Mouse (Mus musculus) megakaryocyte-erythroid progenitor cell, adult 5-6 weeks (primary cell): ENCODE measurements around the gene Kcnd2. TPM values are rescaled to one million over a fixed set of nuclear protein-coding genes. Genes with fewer than 3 reads are reported as not detected.

Experiments
- ATAC-seq: replicated peaks from 2 replicates; pipeline ENCODE4 v1.8.0; 2016; ENCODE audit warnings: mild to moderate bottlenecking, inconsistent platforms; ENCODE audit not compliant: severe bottlenecking, poor library complexity, low FRiP score, low TSS enrichment
- total RNA-seq, 2 experiments: library from RNA; stranded (forward) in 1 of 2; stranded (reverse) in 1 of 2; fragments of 200-1000, 215-1000 nt in 1 of 2; fragments of >200 nt in 1 of 2; fragmentation: Nextera tagmentation in 1 of 2; gene quantifications; 2 replicates each; pipeline ENCODE4 v1.2.3; 2014 to 2017

Kcnd2 gene
- total RNA-seq, 2 experiments from 2014 or later = not detected

GRCm38 (mm10) chr6:21655681-21656080, 440.4 kb downstream of the Kcnd2 start:
- no peak for ATAC-seq

GRCm38 (mm10) chr6:21664135-21664534, 448.8 kb downstream of the Kcnd2 start:
- no peak for ATAC-seq

- no peak for ATAC-seq
Observed at GRCm38 (mm10) chr6:21664638-21665037, 449.3 kb downstream of the Kcnd2 start.

- no peak for ATAC-seq
Observed at GRCm38 (mm10) chr6:21684252-21684651, 468.9 kb downstream of the Kcnd2 start.

- ATAC-seq = no peak
Observed at GRCm38 (mm10) chr6:21686388-21686787, 471.1 kb downstream of the Kcnd2 start.

GRCm38 (mm10) chr6:21692861-21693350, 477.6 kb downstream of the Kcnd2 start:
- no peak for ATAC-seq

- no peak for ATAC-seq
Observed at GRCm38 (mm10) chr6:21697641-21698040, 482.3 kb downstream of the Kcnd2 start.

- ATAC-seq = no peak
Observed at GRCm38 (mm10) chr6:21701131-21701530, 485.8 kb downstream of the Kcnd2 start.

- 0 out of 2 replicates have a peak, but pooled peaks have one; percentile 44 for ATAC-seq
Observed at GRCm38 (mm10) chr6:21709228-21709627, 493.9 kb downstream of the Kcnd2 start.

- ATAC-seq = no peak
Observed at GRCm38 (mm10) chr6:21719121-21719520, 503.8 kb downstream of the Kcnd2 start.

GRCm38 (mm10) chr6:21722238-21722637, 506.9 kb downstream of the Kcnd2 start:
- no peak for ATAC-seq

- no peak for ATAC-seq
Observed at GRCm38 (mm10) chr6:21740606-21741005, 525.3 kb downstream of the Kcnd2 start.

GRCm38 (mm10) chr6:21744615-21745266, 529.4 kb downstream of the Kcnd2 start:
- ATAC-seq = no peak

GRCm38 (mm10) chr6:21747536-21747935, 532.2 kb downstream of the Kcnd2 start:
- ATAC-seq = no peak

GRCm38 (mm10) chr6:21767787-21768221, 552.5 kb downstream of the Kcnd2 start:
- no peak for ATAC-seq

- ATAC-seq = no peak
Observed at GRCm38 (mm10) chr6:21768745-21769446, 553.6 kb downstream of the Kcnd2 start.

GRCm38 (mm10) chr6:21769447-21769809, 554.1 kb downstream of the Kcnd2 start:
- ATAC-seq = no peak

GRCm38 (mm10) chr6:21774213-21774916, 559.1 kb downstream of the Kcnd2 start:
- ATAC-seq = peak; percentile 88
